Comparison of ENCODE assay signal across 8 mouse cellular contexts in the genomic region with DNA sequence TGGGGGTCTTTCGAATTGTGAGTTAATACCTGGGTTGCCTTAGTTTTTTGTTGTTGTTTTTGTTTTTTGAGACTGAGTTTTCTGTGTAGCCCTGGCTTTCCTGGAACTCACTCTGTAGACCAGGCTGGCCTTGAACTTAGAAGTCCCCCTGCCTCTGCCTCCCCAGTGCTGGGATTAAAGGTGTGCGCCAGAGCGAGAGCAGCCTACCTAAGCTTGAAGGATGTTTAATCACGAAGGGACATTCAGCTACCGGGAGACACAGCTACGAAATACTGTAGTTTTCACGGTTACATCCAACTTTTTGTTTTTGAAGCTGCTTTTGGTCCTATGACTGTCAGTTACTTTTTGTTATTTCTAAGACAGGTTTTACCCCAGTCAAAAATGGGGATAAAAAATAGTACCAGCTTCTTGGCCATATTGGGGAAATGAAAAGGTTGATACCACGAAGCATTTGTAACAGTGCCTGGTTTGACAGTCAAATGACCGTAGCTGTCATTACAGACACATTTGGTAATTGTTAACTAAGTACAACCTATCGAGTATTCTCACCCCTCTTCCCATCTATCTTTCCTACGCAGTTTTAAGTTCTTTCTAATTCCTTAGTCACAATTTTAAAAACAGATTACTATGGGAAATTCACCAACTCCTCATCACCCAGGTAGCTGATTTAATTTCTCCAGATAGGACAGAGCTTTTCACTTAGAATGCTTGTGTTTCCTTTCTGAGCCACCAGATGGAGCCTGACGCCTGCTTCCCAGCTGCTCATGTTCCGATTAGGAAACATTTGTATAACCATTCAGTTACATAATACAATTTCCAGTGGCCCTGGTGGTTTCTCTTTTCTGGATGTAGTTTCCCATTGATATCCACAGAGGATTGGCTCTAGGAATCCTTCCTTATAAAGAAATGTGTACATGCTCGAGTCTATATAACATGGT. TPM values are rescaled to one million over a fixed set of nuclear protein-coding genes. Genes with fewer than 3 reads are reported as not detected.
A peak's percentile ranks its signal among the peaks of the same experiment; 100 is the strongest.
DNase-seq lines count a peak whose midpoint lies in the region; ATAC-seq lines count a peak whose summit lies in the region.

No protein-coding gene starts in this region.

- 49% methylated on average over 14 of the region's 14 CpGs for WGBS in hindbrain, embryonic 16.5 days

- peak; percentile 53 for ATAC-seq in activated CD4-positive, CD25-positive, alpha-beta regulatory T cell, adult 4 months
- ATAC-seq in hindbrain, embryonic 16.5 days: no peak

- peak; percentile 76 to 87 for DNase-seq in cerebellum, postnatal 36 days
- peak; percentile 73 to 94 for DNase-seq in frontal cortex, postnatal 36 days (ENCODE audit: low spot score in 2 of 2)
- peak; percentile 63 to 76 for DNase-seq in layer of hippocampus, postnatal 36 days
- DNase-seq in lung, postnatal 25 days (ENCODE audit: low spot score): peak; percentile 90
- peak; percentile 87 for DNase-seq in right cerebral cortex, adult 18-20 months
- DNase-seq in yolk sac, embryonic 10.5 days (ENCODE audit: low spot score): peak; percentile 50

- H3K4me2 ChIP-seq in hindbrain, embryonic 16.5 days (ENCODE audit: low read length): peak overlapping the region; percentile 82

- peak overlapping the region; percentile 97 for H3K9ac ChIP-seq in hindbrain, embryonic 16.5 days (ENCODE audit: low read depth, low read length)

- no peaks in the 10 kb centered on the region for H3K9me3 ChIP-seq in hindbrain, embryonic 16.5 days (ENCODE audit: control insufficient read depth, low read length)

- no peak overlapping the region for H3K27ac ChIP-seq in hindbrain, embryonic 16.5 days (ENCODE audit: low read depth, low read length)

- peaks cover 5% of the 10 kb centered on the region; the same call in 1 of the 2 replicates for H3K36me3 ChIP-seq in hindbrain, embryonic 16.5 days (ENCODE audit: control insufficient read depth, insufficient read depth, low read length)

- peak overlapping the region; percentile 91 for H3K4me3 ChIP-seq in hindbrain, embryonic 16.5 days (ENCODE audit: low read length)

- H3K27me3 ChIP-seq in hindbrain, embryonic 16.5 days (replicated peaks; ENCODE audit: control insufficient read depth, insufficient read depth, low read length): no peaks in the 10 kb centered on the region

- H3K4me1 ChIP-seq in hindbrain, embryonic 16.5 days (ENCODE audit: control insufficient read depth, insufficient read depth, low read depth, low read length): peaks cover 13% of the 10 kb centered on the region

RNA-seq across cellular contexts. Expression of a gene that starts 1.5 kb away (rescaled TPM):
- 1 to 10 TPM; 5.7 to 5.8 TPM for polyA plus RNA-seq in activated CD4-positive, CD25-positive, alpha-beta regulatory T cell, adult 4 months (2017; shearing (Covaris generic))
- polyA plus RNA-seq in hindbrain, embryonic 16.5 days (2015; fragmentation: Nextera tagmentation; extraction: Ambion mirVana): 3.2 and 4.7 TPM in 2 replicates
- total RNA-seq in layer of hippocampus, postnatal 36 days (2021): 1 to 10 TPM; 5.4 to 6.0 TPM

RNA-seq across cellular contexts. Expression of a gene that starts 20.6 kb away (rescaled TPM):
- polyA plus RNA-seq in activated CD4-positive, CD25-positive, alpha-beta regulatory T cell, adult 4 months (2017; shearing (Covaris generic)): 10 to 100 TPM; 34.5 to 43.4 TPM
- 35.4 and 36.2 TPM in 2 replicates for polyA plus RNA-seq in hindbrain, embryonic 16.5 days (2015; fragmentation: Nextera tagmentation; extraction: Ambion mirVana)
- 10 to 100 TPM; 24.7 to 25.1 TPM for total RNA-seq in layer of hippocampus, postnatal 36 days (2021)

RNA-seq across cellular contexts. Expression of a gene that starts 40.0 kb away (rescaled TPM):
- polyA plus RNA-seq in activated CD4-positive, CD25-positive, alpha-beta regulatory T cell, adult 4 months (2017; shearing (Covaris generic)): 10 to 100 TPM; 39.1 to 40.4 TPM
- polyA plus RNA-seq in hindbrain, embryonic 16.5 days (2015; fragmentation: Nextera tagmentation; extraction: Ambion mirVana): 0.31 and 0.96 TPM in 2 replicates
- total RNA-seq in layer of hippocampus, postnatal 36 days (2021): under 1 TPM in 1 of 2 experiments, not detected in 1; 0.40 TPM

Comparison
In these comparisons a context has a peak if more than half of its experiments do, and no peak if none do; other contexts are left out.
1. RNA of a gene that starts 40.0 kb away (polyA plus RNA-seq): 39.1 to 40.4 TPM in activated CD4-positive, CD25-positive, alpha-beta regulatory T cell, adult 4 months; 0.31 to 0.96 TPM in hindbrain, embryonic 16.5 days; every median in the first group is over 10 times any median in the second.
2. Peak in every context shown above with its lines, with median percentiles within 50 percentile points of each other: DNase-seq.